Mouse (Mus musculus) CH12.LX (cell line): ENCODE measurements around the gene Plaur. TPM values are rescaled to one million over a fixed set of nuclear protein-coding genes. Genes with fewer than 3 reads are reported as not detected.

Experiments
- DNase-seq: peaks from one replicate; pipeline ENCODE4 v3.0.0-alpha.2; 2013; ENCODE audit errors: extremely low read depth
- H3K27ac ChIP-seq: 2 replicates; pipeline ENCODE4 v1.5.1; 2012; ENCODE audit warnings: low read depth, mild to moderate bottlenecking, control low read depth, moderate library complexity; ENCODE audit not compliant: insufficient read depth
- H3K27me3 ChIP-seq: replicated peaks from 2 replicates; pipeline ENCODE3; 2012; ENCODE audit warnings: inconsistent platforms
- H3K36me3 ChIP-seq, 2 experiments: replicated peaks in 1 of 2; 2 replicates each; pipeline versions ENCODE3 to v1.6.1; 2012; ENCODE audit warnings: inconsistent platforms in 1 of 2, low read length in 1 of 2, mild to moderate bottlenecking in 1 of 2, mixed read lengths in 1 of 2, moderate library complexity in 1 of 2; ENCODE audit not compliant: control insufficient read depth in 1 of 2, insufficient read depth in 1 of 2
- H3K4me1 ChIP-seq, 2 experiments: 2 replicates each; pipeline ENCODE4 v1.6.1; 2012; ENCODE audit warnings: inconsistent platforms in 1 of 2, moderate library complexity in 1 of 2; ENCODE audit not compliant: insufficient read depth in 2 of 2, control insufficient read depth in 1 of 2
- H3K4me2 ChIP-seq: 2 replicates; pipeline ENCODE4 v1.6.1; 2012; ENCODE audit warnings: low read depth, mild to moderate bottlenecking, control low read depth; ENCODE audit not compliant: poor library complexity, insufficient read depth, severe bottlenecking
- H3K4me3 ChIP-seq, 3 experiments: fragments of 150-350 bp in 1 of 3; sonication (generic) in 1 of 3; replicated peaks in 1 of 3; 2 replicates each; pipeline versions ENCODE3 to v1.5.1; 2011 to 2012; ENCODE audit warnings: low read depth in 2 of 3, low read length in 2 of 3, mild to moderate bottlenecking in 2 of 3, moderate library complexity in 2 of 3, control low read depth in 1 of 3, improper control_type of control experiment in 1 of 3, inconsistent platforms in 1 of 3, mixed read lengths in 1 of 3; ENCODE audit not compliant: poor library complexity in 1 of 3
- H3K79me2 ChIP-seq: replicated peaks from 2 replicates; pipeline ENCODE4 v1.6.1; 2012; ENCODE audit warnings: mild to moderate bottlenecking, moderate library complexity; ENCODE audit not compliant: control insufficient read depth, poor library complexity, insufficient read depth, severe bottlenecking; ENCODE audit errors: extremely low read depth
- H3K9ac ChIP-seq: 2 replicates; pipeline ENCODE4 v1.6.1; 2012; ENCODE audit warnings: low read depth, mild to moderate bottlenecking, control low read depth, moderate library complexity; ENCODE audit not compliant: insufficient read depth
- H3K9me3 ChIP-seq: replicated peaks from 2 replicates; pipeline ENCODE3; 2012; ENCODE audit warnings: low read length, inconsistent platforms, mixed read lengths
- CTCF ChIP-seq, 2 experiments: IDR thresholded peaks in 1 of 2; conservative IDR thresholded peaks in 1 of 2; 2 replicates each; pipeline ENCODE4 v1.5.1; 2011 to 2012; ENCODE audit warnings: low read depth in 2 of 2, low read length in 2 of 2, improper control_type of control experiment in 1 of 2, inconsistent platforms in 1 of 2, mild to moderate bottlenecking in 1 of 2, moderate library complexity in 1 of 2
- E2F4 ChIP-seq: IDR thresholded peaks from 2 replicates; pipeline ENCODE4 v1.6.1; 2011; ENCODE audit warnings: low read depth, low read length, improper control_type of control experiment; ENCODE audit not compliant: insufficient replicate concordance
- ELF1 ChIP-seq: IDR thresholded peaks from 2 replicates; pipeline ENCODE4 v1.6.1; 2014; ENCODE audit warnings: low read depth, mild to moderate bottlenecking, inconsistent platforms, low read length, improper control_type of control experiment
- ETS1 ChIP-seq: conservative IDR thresholded peaks from 2 replicates; pipeline ENCODE4 v1.6.1; 2012; ENCODE audit warnings: low read depth, mild to moderate bottlenecking, inconsistent platforms, low read length, improper control_type of control experiment, moderate library complexity
- IRF4 ChIP-seq: IDR thresholded peaks from 2 replicates; pipeline ENCODE4 v1.6.1; 2014; ENCODE audit warnings: low read depth, mild to moderate bottlenecking, inconsistent platforms, low read length, improper control_type of control experiment
- JUND ChIP-seq: conservative IDR thresholded peaks from 2 replicates; pipeline ENCODE4 v1.6.1; 2011; ENCODE audit warnings: low read depth, low read length, improper control_type of control experiment
- KAT2A ChIP-seq: IDR thresholded peaks from 2 replicates; pipeline ENCODE4 v1.6.1; 2012; ENCODE audit warnings: low read length, improper control_type of control experiment, inconsistent platforms; ENCODE audit not compliant: insufficient replicate concordance
- MAX ChIP-seq: IDR thresholded peaks from 2 replicates; pipeline ENCODE4 v1.6.1; 2011; ENCODE audit warnings: low read length, improper control_type of control experiment
- NRF1 ChIP-seq: IDR thresholded peaks from 2 replicates; pipeline ENCODE4 v1.6.1; 2014; ENCODE audit warnings: low read depth, mild to moderate bottlenecking, inconsistent platforms, low read length, improper control_type of control experiment, moderate library complexity
- PAX5 ChIP-seq: IDR thresholded peaks from 2 replicates; pipeline ENCODE4 v1.6.1; 2012; ENCODE audit warnings: low read length, inconsistent platforms, mixed read lengths
- POLR2AphosphoS2 ChIP-seq: IDR thresholded peaks from 2 replicates; pipeline ENCODE4 v1.6.1; 2011; ENCODE audit warnings: low read depth, low read length, improper control_type of control experiment
- USF2 ChIP-seq: conservative IDR thresholded peaks from 2 replicates; pipeline ENCODE4 v1.6.1; 2011; ENCODE audit warnings: low read depth, low read length, improper control_type of control experiment
- ZKSCAN1 ChIP-seq: IDR thresholded peaks from 2 replicates; pipeline ENCODE4 v1.6.1; 2012; ENCODE audit warnings: low read depth, inconsistent platforms, low read length, improper control_type of control experiment, borderline replicate concordance
- ZMIZ1 ChIP-seq: IDR thresholded peaks from 2 replicates; pipeline ENCODE4 v1.6.1; 2012; ENCODE audit warnings: low read depth, mild to moderate bottlenecking, inconsistent platforms, low read length, improper control_type of control experiment
- ZNF384 ChIP-seq: IDR thresholded peaks from 2 replicates; pipeline ENCODE4 v1.6.1; 2012; ENCODE audit warnings: low read depth, low read length, improper control_type of control experiment, inconsistent platforms
- dilution Hi-C: fragments of 300-500 bp; cut with MboI; formaldehyde crosslinking; loops from 2 replicates; pipeline ENCODE4 v1.14.3; 2020; ENCODE audit warnings: low sequenced_read_pairs; ENCODE audit not compliant: extremely low pct_unique_long_range_greater_than_20kb, extremely low pct_ligation_motif_present
- in situ Hi-C: fragments of 300-500 bp; cut with MboI; formaldehyde crosslinking; loops from 3 replicates; pipeline ENCODE4 v1.14.3; 2019; ENCODE audit warnings: low sequenced_read_pairs, low pct_ligation_motif_present, low pct_unique_long_range_greater_than_20kb, mixed read lengths
- polyA plus RNA-seq: library from polyadenylated mRNA; unstranded; fragments of >175 nt; gene quantifications from 2 replicates; pipeline ENCODE4 v1.2.1, GENCODE M21; 2012; ENCODE audit warnings: low read depth; ENCODE audit not compliant: insufficient read length
- total RNA-seq, 2 experiments: library from RNA; depleted of rRNA; stranded (reverse); fragments of 300-350 nt in 1 of 2; fragments of >200 nt in 1 of 2; gene quantifications; 2 replicates each; pipeline ENCODE4 v1.2.3; 2012 to 2014

Gene Plaur
- total and polyA plus RNA-seq, 3 experiments: 0.13 to 0.72 (median 0.26) TPM

DNA sequence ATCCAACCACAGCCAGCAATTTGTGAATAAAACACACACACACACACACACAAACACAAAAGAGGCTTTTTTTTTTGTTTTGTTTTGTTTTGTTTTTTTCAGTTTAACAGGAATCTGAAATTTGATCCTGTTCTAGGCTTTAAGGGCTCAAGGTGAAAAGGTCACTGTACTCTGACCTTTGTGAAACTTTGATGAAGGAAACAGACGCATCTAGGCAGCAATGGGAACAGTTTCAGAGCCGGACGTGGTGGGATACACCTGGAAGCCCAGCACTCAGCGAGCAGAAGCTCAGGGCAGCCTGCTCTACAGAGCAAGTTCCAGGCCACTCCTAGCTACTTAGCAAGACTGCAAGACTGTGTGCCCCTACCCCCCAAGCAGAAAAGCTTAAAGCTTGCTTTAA lies 42.6 kb downstream of the Plaur start:
- dilution Hi-C loops: no loop called here
- no peak overlapping the region for H3K4me2 ChIP-seq

DNA sequence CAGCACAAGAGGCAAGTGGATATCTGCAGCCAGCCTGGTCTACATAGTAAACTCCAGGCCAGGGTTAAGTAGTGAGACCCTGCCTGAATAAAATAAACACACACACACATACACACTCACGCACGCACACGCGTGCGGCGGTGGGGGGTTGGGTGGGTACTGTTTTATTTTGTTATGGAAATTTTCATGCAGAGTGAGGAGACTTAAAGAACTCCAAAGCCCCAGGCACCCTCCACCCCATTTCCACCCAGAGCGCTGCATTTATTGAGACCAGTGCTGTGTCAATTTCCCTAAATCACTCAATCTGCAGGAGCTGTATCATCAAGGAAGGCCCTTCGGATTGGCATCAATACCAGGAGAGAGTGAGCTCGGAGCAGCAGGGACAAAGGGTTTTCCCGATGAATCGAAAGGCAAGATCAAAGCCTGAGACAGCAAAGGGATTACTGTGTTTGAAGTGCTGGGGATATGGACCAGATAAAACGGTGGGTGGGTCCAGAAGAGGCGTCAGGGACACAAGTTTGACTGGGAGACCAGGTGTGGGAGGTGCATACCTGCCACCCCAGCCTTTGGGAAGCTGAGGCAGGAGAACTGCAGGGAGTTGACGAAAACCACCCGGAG lies 43.3 kb downstream of the Plaur start:
- Histone ChIP-seq H3K27me3 (peaks cover 3% of the 10 kb centered on the region), H3K9me3 (peaks cover 2% of the 10 kb centered on the region), H3K4me3 (no peak overlapping the region), H3K4me1 (peaks cover 0 to 25% of the 10 kb centered on the region in 2 experiments; a peak in 2 of 4 replicates), H3K27ac (no peak overlapping the region), H3K36me3 (peaks cover 0 to 4% of the 10 kb centered on the region in 2 experiments), H3K79me2 (0 out of 2 replicates have a peak, but pooled peaks cover 2% of the 10 kb centered on the region), H3K4me2 (no peak overlapping the region), H3K9ac (no peak overlapping the region)
- in situ Hi-C loops: no loop called here
- dilution Hi-C loops: no loop called here
- no peak for DNase-seq
- TF ChIP-seq MAX (no peak), KAT2A (no peak), ELF1 (no peak), ZNF384 (no peak), CTCF (conservative IDR thresholded peaks at IDR 0.05 in 1 of 2, IDR thresholded peaks at IDR 0.05 in 1 of 2; ENCODE audit: low read depth in 2 of 2, low read length in 2 of 2) (no peak), USF2 (no peak), ZMIZ1 (no peak)

More for the DNA sequence above, 42.6 kb downstream of the Plaur start:
- peaks cover 0 to 3% of the 10 kb centered on the region in 2 experiments for H3K36me3 ChIP-seq
- H3K9me3 ChIP-seq: peaks cover 9% of the 10 kb centered on the region
- peaks cover 0 to 25% of the 10 kb centered on the region in 2 experiments; a peak in 2 of 4 replicates for H3K4me1 ChIP-seq
- H3K27me3 ChIP-seq: peaks cover 5% of the 10 kb centered on the region
- no peak overlapping the region for H3K27ac ChIP-seq
- DNase-seq: no peak
- in situ Hi-C loops: no loop called here
- no peak overlapping the region for H3K9ac ChIP-seq
- H3K4me3 ChIP-seq: no peak overlapping the region
- TF ChIP-seq KAT2A (no peak), PAX5 (no peak), IRF4 (no peak), E2F4 (no peak), JUND (no peak), ZKSCAN1 (no peak), NRF1 (no peak), ETS1 (no peak), POLR2AphosphoS2 (no peak)
- H3K79me2 ChIP-seq: 0 out of 2 replicates have a peak, but pooled peaks cover 2% of the 10 kb centered on the region
